Comparison of ENCODE assay signal across 8 mouse cellular contexts in the genomic region with DNA sequence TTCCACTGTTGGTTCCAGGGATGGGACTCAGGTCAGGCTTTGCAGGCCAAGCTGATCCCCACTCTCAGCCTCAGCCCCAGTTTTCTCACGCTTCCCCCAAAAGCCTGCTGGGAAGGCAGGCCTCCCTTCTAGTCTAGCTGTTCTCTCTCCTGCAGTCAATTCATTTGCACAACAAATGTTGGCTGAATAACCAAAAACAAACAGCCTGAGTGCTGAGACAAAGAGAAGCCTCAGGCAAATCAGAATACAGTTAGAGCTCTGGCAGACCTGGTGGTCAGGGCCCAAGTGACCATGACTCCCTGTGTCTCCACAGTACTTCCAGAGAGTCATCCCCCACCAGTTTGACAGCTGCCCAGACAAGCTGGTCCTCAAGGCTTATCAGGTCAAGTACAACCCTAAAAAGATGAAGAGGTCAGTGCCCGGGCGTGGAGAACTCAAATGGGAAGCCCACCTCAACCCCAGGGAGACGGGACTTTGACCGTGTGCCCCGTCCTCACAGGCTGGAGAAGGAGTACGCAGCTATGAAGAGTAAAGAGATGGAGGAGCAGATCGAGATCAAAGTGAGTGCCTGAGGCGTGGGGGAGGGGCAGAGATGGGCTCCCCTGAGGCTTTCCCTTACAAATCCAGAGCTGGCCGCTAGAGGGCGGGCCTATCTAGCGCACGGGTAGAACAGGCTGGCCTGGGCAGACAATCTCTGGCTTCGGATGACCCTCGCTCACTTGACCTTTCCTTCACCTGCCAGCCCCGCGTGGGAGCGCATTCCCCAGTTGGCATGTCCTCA. TPM values are rescaled to one million over a fixed set of nuclear protein-coding genes. Genes with fewer than 3 reads are reported as not detected.
DNase-seq lines count a peak whose midpoint lies in the region.

No protein-coding gene starts in this region.

- H3K36me3 ChIP-seq in megakaryocyte, embryonic 14.5 days (replicated peaks; ENCODE audit: low read length), result peaks cover 58% of the 10 kb centered on the region

- peak; percentile 85 for DNase-seq in adipocyte (ENCODE audit: low spot score)
- peak; percentile 87 for DNase-seq in embryo, embryonic 10 days (ENCODE audit: low spot score)
- DNase-seq in gastrocnemius, postnatal 14 days, result peak; percentile 85
- DNase-seq in induced T-regulatory cell, adult 2 months (ENCODE audit: low read depth), result peak; percentile 88
- DNase-seq in left cerebral cortex, adult 8-10 months (ENCODE audit: low spot score in 2 of 2), result peak; percentile 82 to 86
- peak; percentile 86 for DNase-seq in right cerebral cortex, adult 18-20 months
- DNase-seq in urinary bladder, adult 2 months (ENCODE audit: low spot score), result peak; percentile 75

- H3K9me3 ChIP-seq in megakaryocyte, embryonic 14.5 days, result no peaks in the 10 kb centered on the region

- peak overlapping the region; percentile 30 for H3K4me3 ChIP-seq in megakaryocyte, embryonic 14.5 days (replicated peaks)

- intact Hi-C loops in gastrocnemius, postnatal 14 days (cut with DNase I; ENCODE audit: low total_unique reads), result no loop called here

- H3K4me1 ChIP-seq in megakaryocyte, embryonic 14.5 days, result peaks cover 8% of the 10 kb centered on the region

- peaks cover 4% of the 10 kb centered on the region for H3K27me3 ChIP-seq in megakaryocyte, embryonic 14.5 days (replicated peaks)

RNA-seq across cellular contexts. Expression of a gene that starts 24.3 kb away (rescaled TPM):
- under 1 TPM; 0.07 to 0.12 TPM for total RNA-seq in gastrocnemius, postnatal 14 days (2021)
- 10 to 100 TPM; 34.4 to 40.8 (median 36.8) TPM for total RNA-seq in left cerebral cortex, adult 8-10 months (2022)
- polyA plus RNA-seq in megakaryocyte, embryonic 14.5 days (2012; ENCODE audit: insufficient read depth, low replicate concordance), result 0.22 TPM in 1 of 2 replicates, not detected in the other
- 0.72 and 1.1 TPM in 2 replicates for polyA plus RNA-seq in urinary bladder, adult 2 months (2012; rRNA removed)

RNA-seq across cellular contexts. Expression of a gene that starts 26.6 kb away (rescaled TPM):
- total RNA-seq in gastrocnemius, postnatal 14 days (2021), result 10 to 100 TPM; 11.1 to 12.4 TPM
- total RNA-seq in left cerebral cortex, adult 8-10 months (2022), result 100 to 1,000 TPM; 100 to 112 (median 107) TPM
- polyA plus RNA-seq in megakaryocyte, embryonic 14.5 days (2012; ENCODE audit: insufficient read depth, low replicate concordance), result 12.6 and 12.9 TPM in 2 replicates
- polyA plus RNA-seq in urinary bladder, adult 2 months (2012; rRNA removed), result 13.7 and 19.1 TPM in 2 replicates

RNA-seq across cellular contexts. Expression of a gene that starts 33.6 kb away (rescaled TPM):
- total RNA-seq in gastrocnemius, postnatal 14 days (2021), result under 1 TPM in 1 of 2 experiments, not detected in 1; 0.04 TPM
- under 1 TPM in 1 of 4 experiments, not detected in 3; 0.09 TPM for total RNA-seq in left cerebral cortex, adult 8-10 months (2022)
- not detected in 2 replicates for polyA plus RNA-seq in megakaryocyte, embryonic 14.5 days (2012; ENCODE audit: insufficient read depth, low replicate concordance)
- 15.4 and 15.9 TPM in 2 replicates for polyA plus RNA-seq in urinary bladder, adult 2 months (2012; rRNA removed)

RNA-seq across cellular contexts. Expression of a gene that starts 45.5 kb away (rescaled TPM):
- total RNA-seq in gastrocnemius, postnatal 14 days (2021), result 10 to 100 TPM; 60.5 to 74.6 TPM
- total RNA-seq in left cerebral cortex, adult 8-10 months (2022), result 100 to 1,000 TPM in 3 of 4 experiments, 10 to 100 TPM in 1; 96.7 to 124 (median 103) TPM
- polyA plus RNA-seq in megakaryocyte, embryonic 14.5 days (2012; ENCODE audit: insufficient read depth, low replicate concordance), result 92.1 and 123 TPM in 2 replicates
- polyA plus RNA-seq in urinary bladder, adult 2 months (2012; rRNA removed), result 39.9 and 50.3 TPM in 2 replicates

RNA-seq across cellular contexts. Expression of a gene that starts 45.7 kb away (rescaled TPM):
- under 1 TPM in 1 of 2 experiments, not detected in 1; 0.18 TPM for total RNA-seq in gastrocnemius, postnatal 14 days (2021)
- 1 to 10 TPM in 3 of 4 experiments, under 1 TPM in 1; 0.13 to 1.8 (median 1.4) TPM for total RNA-seq in left cerebral cortex, adult 8-10 months (2022)
- polyA plus RNA-seq in megakaryocyte, embryonic 14.5 days (2012; ENCODE audit: insufficient read depth, low replicate concordance), result 12.4 TPM in 1 of 2 replicates, not detected in the other
- polyA plus RNA-seq in urinary bladder, adult 2 months (2012; rRNA removed), result 4.3 and 5.9 TPM in 2 replicates

Comparison
In these comparisons a context has a peak if more than half of its experiments do, and no peak if none do; other contexts are left out.
1. Peak in every context shown above with its lines: DNase-seq and H3K4me3 ChIP-seq.
2. RNA of a gene that starts 24.3 kb away (total RNA-seq): 34.4 to 40.8 TPM in left cerebral cortex, adult 8-10 months; 0.07 to 0.12 TPM in gastrocnemius, postnatal 14 days; every median in the first group is over 10 times any median in the second.
3. RNA of a gene that starts 26.6 kb away (total RNA-seq): 100 to 112 TPM in left cerebral cortex, adult 8-10 months; 11.1 to 12.4 TPM in gastrocnemius, postnatal 14 days; every median in the first group is over 4 times any median in the second.